ENCODE assay signal across 9 mouse cellular contexts in genomic region chrX:133947427-133947826, GRCm38 (mm10). TPM values are rescaled to one million over a fixed set of nuclear protein-coding genes. Genes with fewer than 3 reads are reported as not detected.
DNase-seq lines count a peak whose midpoint lies in the region; ATAC-seq and TF ChIP-seq lines count a peak whose summit lies in the region.
"Had no signal": no experiment of that assay in that cellular context is flagged by ENCODE, and none has a peak within 500 bp of the region (broad histone marks: within the 10 kb centered on the region; RNA-seq: fewer than 3 reads in every experiment).

No protein-coding gene starts in this region.

- no peaks in the 10 kb centered on the region for H3K9me3 ChIP-seq in midbrain, embryonic 11.5 days (ENCODE audit: control insufficient read depth, low read length)
- H3K9me3 ChIP-seq in stomach, postnatal 0 days (ENCODE audit: control insufficient read depth, low read length): no peaks in the 10 kb centered on the region

- no peak overlapping the region for H3K4me2 ChIP-seq in midbrain, embryonic 11.5 days
- no peak overlapping the region for H3K4me2 ChIP-seq in stomach, postnatal 0 days (replicated peaks; ENCODE audit: low read depth)

- no peak overlapping the region for H3K4me3 ChIP-seq in midbrain, embryonic 11.5 days (ENCODE audit: low read depth, low read length)
- H3K4me3 ChIP-seq in stomach, postnatal 0 days (ENCODE audit: low read depth, low read length): no peak overlapping the region
- H3K4me3 ChIP-seq: myocyte had no signal

- H3K9ac ChIP-seq in midbrain, embryonic 11.5 days (ENCODE audit: low read length): no peak overlapping the region
- H3K9ac ChIP-seq in stomach, postnatal 0 days (ENCODE audit: low read length): no peak overlapping the region

- no peaks in the 10 kb centered on the region; the same call in 1 of the 2 replicates for H3K27me3 ChIP-seq in midbrain, embryonic 11.5 days (ENCODE audit: control insufficient read depth, insufficient read depth, low read length)
- no peaks in the 10 kb centered on the region for H3K27me3 ChIP-seq in stomach, postnatal 0 days (ENCODE audit: control insufficient read depth, insufficient read depth, low read length)

- H3K36me3 ChIP-seq in midbrain, embryonic 11.5 days (ENCODE audit: control insufficient read depth, insufficient read depth, low read length): no peaks in the 10 kb centered on the region
- H3K36me3 ChIP-seq in stomach, postnatal 0 days (ENCODE audit: control insufficient read depth, insufficient read depth, low read length): no peaks in the 10 kb centered on the region

- DNase-seq in ovary, postnatal 14 days (ENCODE audit: low spot score): peak; percentile 21
- no peak for DNase-seq in ovary, postnatal 36 days (ENCODE audit: low spot score)
- DNase-seq in cerebellum, adult 18-20 months: peak; percentile 57
- DNase-seq in kidney, adult 18-20 months: peak; percentile 60
- DNase-seq in left cerebral cortex, postnatal 36 days (ENCODE audit: low spot score in 2 of 2): peak; percentile 8 to 17
- peak; percentile 91 for DNase-seq in midbrain, embryonic 11.5 days (ENCODE audit: low spot score, missing footprints)
- DNase-seq in stomach, postnatal 0 days (ENCODE audit: low spot score): peak; percentile 53

- H3K4me1 ChIP-seq in midbrain, embryonic 11.5 days (ENCODE audit: control insufficient read depth, insufficient read depth, low read length): no peaks in the 10 kb centered on the region
- H3K4me1 ChIP-seq in stomach, postnatal 0 days (replicated peaks; ENCODE audit: control insufficient read depth, insufficient read depth): no peaks in the 10 kb centered on the region

- H3K27ac ChIP-seq in midbrain, embryonic 11.5 days (ENCODE audit: low read depth, low read length): no peak overlapping the region
- H3K27ac ChIP-seq in stomach, postnatal 0 days (replicated peaks): no peak overlapping the region

- intact Hi-C loops in left cerebral cortex, postnatal 36 days (cut with DNase I): no loop called here

- TF ChIP-seq EP300 in stomach, postnatal 0 days (optimal IDR thresholded peaks at IDR 0.05): no peak

- peak; percentile 98 for TF ChIP-seq CTCF in stomach, postnatal 0 days (IDR thresholded peaks at IDR 0.05; ENCODE audit: low read depth)

- 40% methylated on average over 3 of the region's 3 CpGs for WGBS in midbrain, embryonic 11.5 days
- WGBS in stomach, postnatal 0 days: 34% methylated on average over 3 of the region's 3 CpGs

- ATAC-seq in frontal cortex, adult (ENCODE audit: low TSS enrichment): peak; percentile 80
- peak; percentile 70; the same call in 1 of the 2 replicates for ATAC-seq in midbrain, embryonic 11.5 days (ENCODE audit: low FRiP score)
- ATAC-seq in stomach, postnatal 0 days (ENCODE audit: low FRiP score, low TSS enrichment): peak; percentile 74

RNA-seq across cellular contexts. Expression of gene Sytl4, which starts 34.2 kb away (rescaled TPM):
- under 1 TPM; 0.27 to 0.54 TPM for total RNA-seq in left cerebral cortex, postnatal 36 days (2021)
- 1.5 and 1.8 TPM in 2 replicates for polyA plus RNA-seq in midbrain, embryonic 11.5 days (2014; fragmentation: Nextera tagmentation; extraction: Ambion mirVana)
- 3.6 and 3.9 TPM in 2 replicates for polyA plus RNA-seq in stomach, postnatal 0 days (2015; fragmentation: Nextera tagmentation; extraction: Ambion mirVana)
- polyA plus RNA-seq: myocyte had no signal

RNA-seq across cellular contexts. Expression of gene Srpx2, which starts 39.2 kb away (rescaled TPM):
- 1 to 10 TPM in 1 of 2 experiments, under 1 TPM in 1; 0.97 to 1.0 TPM for total RNA-seq in left cerebral cortex, postnatal 36 days (2021)
- polyA plus RNA-seq in midbrain, embryonic 11.5 days (2014; fragmentation: Nextera tagmentation; extraction: Ambion mirVana): 1.6 and 1.8 TPM in 2 replicates
- polyA plus RNA-seq in stomach, postnatal 0 days (2015; fragmentation: Nextera tagmentation; extraction: Ambion mirVana): 7.2 and 7.4 TPM in 2 replicates

RNA-seq across cellular contexts. Expression of gene Tspan6, which starts 49.2 kb away (rescaled TPM):
- 10 to 100 TPM; 15.0 to 16.0 TPM for total RNA-seq in left cerebral cortex, postnatal 36 days (2021)
- 235 and 253 TPM in 2 replicates for polyA plus RNA-seq in midbrain, embryonic 11.5 days (2014; fragmentation: Nextera tagmentation; extraction: Ambion mirVana)
- polyA plus RNA-seq in stomach, postnatal 0 days (2015; fragmentation: Nextera tagmentation; extraction: Ambion mirVana): 79.2 and 83.7 TPM in 2 replicates
